Mouse (Mus musculus) erythroblast, adult 5-6 weeks (primary cell): ENCODE results near the gene Stk38. TPM values are rescaled to one million over a fixed set of nuclear protein-coding genes. Genes with fewer than 3 reads are reported as not detected.
"Not testable (repeated sequence)": the region's sequence is repeated elsewhere in the genome, so short reads cannot be mapped to it uniquely, and the experiment has no call there.

ENCODE experiments used
- ATAC-seq: replicated peaks from 2 replicates; pipeline ENCODE4 v1.8.0; 2016; ENCODE audit warnings: moderate number of reproducible peaks, mild to moderate bottlenecking, moderate TSS enrichment, inconsistent platforms; ENCODE audit not compliant: poor library complexity, low FRiP score, severe bottlenecking
- total RNA-seq, 2 experiments: library from RNA; stranded (forward) in 1 of 2; stranded (reverse) in 1 of 2; fragments of 150-400 nt in 1 of 2; fragments of 200-764, 138-1000 nt in 1 of 2; gene quantifications; 2 replicates each; pipeline versions ENCODE4 v1.2.3 to v1.2.4; 2015 to 2017; ENCODE audit warnings: low replicate concordance in 2 of 2

Stk38 gene
- total RNA-seq, 2 experiments from 2014 or later = 47.2 to 93.6 TPM

DNA sequence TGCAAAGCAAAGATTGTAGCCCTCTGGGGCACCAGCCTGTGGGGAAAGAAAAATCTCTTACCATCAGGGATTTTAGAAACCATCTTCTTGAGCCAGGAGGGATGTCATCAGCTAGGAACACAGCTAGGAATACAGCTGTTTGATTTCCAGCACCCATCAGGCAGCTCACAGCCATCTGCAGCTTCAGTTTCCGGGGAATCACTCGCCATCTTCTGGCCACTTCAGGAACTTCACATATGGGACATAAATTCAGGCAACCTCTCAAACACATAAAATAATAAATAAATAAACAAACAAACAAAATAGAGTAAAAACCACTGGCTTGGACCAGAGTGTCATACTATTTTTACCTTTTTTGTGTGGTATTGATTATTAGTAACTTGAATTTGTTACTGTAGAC is 7.8 kb upstream of the Stk38 start:
- ATAC-seq = peak; percentile 85

DNA sequence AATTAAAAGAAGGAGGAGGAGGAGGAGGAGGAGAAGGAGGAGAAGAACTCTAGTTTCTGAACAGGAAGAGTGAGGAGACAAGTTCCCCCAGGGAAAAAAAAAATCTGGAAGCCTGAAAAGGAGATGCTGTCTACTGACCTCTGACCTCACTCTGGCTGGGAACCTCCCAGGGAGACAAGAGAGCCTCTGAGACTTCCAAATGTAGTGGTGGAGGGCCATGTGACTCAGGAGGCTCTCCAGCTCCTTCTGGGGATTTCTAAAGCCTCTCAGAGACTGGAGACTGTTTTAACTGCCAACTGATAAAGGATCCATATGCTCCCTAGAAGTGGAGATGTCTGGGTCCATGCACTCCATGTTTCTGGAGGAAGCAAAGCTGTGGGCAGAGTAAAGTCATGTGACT is 6.4 kb upstream of the Stk38 start:
- no peak for ATAC-seq

DNA sequence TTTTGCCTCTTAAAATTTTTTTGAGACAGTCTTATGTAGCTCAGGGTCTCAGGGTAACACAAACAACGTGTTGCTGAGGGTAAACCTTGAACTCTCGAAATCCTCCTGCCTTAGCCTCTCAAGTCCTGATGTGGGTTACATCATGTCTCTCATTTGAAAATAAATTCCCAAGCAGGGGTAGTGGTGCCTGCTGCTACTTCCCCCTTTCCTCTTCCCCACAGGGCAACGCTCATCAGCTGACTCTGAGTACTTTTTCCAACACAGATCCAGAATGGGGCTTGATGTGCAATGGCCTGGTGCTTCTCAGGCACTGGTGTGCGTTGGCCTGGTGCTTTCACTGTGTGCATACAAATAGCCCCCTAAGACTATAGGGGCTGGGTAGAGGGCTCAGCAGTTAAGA is 1.4 kb upstream of the Stk38 start:
- ATAC-seq = no peak

DNA sequence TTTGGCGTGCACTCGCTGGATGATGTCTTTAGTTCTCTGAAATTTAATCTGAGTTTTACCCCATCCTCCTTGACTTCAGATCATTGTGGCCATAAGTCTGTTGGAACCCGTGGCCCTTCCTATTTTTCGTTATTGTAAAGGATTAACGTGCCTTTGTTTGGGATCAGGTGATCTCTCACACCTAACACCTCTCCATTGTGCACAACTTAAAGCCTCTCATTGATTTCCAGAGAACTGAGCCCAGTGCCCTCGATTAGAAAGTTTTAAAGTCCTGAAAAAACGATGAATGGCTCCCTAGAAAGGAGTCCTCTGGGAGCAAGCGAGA is 493 bp upstream of the Stk38 start:
- no peak for ATAC-seq

DNA sequence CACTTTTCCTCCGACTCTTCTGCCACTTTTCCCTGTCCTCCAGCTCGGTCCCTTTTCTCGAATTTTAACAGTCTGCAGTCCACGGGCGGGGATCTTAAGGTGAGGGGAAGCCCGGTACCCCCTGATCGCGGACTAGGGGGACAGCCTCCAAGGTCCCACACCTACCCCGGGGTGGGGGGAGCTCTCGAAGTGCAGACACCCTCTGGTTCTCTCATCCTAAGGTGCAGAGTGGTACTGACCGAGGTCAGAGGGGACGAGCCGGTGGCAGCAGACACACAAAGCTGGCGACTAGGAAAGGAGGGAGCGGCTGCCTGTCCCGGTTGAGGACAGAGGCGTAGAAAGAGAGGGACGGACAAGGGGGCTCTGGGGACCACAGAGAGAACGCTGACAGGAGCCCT is 553 bp downstream of the Stk38 start:
- peak; percentile 63 for ATAC-seq

DNA sequence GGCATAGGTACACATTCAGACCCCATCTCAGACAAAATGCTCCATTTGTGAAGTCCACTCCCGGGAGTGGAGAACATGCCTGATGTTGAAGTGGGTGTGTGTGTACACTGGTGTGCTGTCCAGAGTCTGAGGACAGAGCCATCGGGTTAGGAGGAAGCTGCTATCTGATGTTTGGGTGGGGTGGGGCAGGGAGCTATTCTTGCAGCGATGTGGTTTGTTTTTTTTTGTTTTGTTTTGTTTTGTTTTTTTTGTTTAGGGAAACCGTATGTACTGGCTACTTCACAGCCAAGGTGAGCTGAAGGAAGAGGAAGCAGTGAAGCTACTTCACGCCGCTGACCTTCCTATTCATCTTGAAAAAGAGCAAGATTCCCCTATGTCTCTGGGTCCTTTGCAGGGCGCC is 983 bp downstream of the Stk38 start:
- ATAC-seq = peak; percentile 56; the same call in 1 of the 2 replicates

DNA sequence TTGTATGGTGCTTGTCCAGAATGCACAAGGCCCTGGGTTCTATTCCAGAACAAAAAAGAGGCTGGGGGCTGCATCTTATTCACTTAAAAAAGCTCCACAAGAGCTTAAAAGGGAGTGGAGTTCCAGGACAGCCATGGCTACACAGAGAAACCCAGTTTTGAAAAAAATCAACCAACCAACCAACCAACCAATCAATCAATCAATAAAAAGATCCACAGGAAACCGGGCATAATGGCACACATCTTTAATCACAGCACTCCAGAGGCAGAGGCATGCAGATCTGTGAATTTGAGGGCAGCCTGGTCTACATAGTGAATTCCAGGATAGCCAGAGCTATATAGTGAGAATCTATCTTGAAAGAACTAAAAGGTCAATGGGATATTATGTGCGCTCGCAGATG is 2.8 kb downstream of the Stk38 start:
- ATAC-seq = no peak

DNA sequence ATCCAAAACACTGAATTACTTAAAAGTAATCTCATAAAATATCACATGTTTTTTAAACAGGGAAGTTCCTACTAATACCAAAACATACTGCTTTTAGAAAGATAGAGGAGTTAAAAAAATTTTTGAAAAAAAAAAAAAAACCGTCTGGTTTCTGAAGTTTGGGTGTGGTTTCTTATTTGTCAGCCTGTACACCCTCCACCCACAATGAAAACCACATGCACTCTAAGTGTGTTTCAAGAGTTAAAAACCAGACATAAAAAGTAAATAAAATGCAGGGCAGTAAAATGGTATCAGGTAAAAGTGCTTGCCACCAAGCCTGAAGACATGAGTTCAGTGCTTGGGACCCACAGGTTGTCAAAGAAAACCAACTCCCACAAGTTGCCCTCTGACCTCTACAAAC is 4.1 kb downstream of the Stk38 start:
- ATAC-seq = no peak

DNA sequence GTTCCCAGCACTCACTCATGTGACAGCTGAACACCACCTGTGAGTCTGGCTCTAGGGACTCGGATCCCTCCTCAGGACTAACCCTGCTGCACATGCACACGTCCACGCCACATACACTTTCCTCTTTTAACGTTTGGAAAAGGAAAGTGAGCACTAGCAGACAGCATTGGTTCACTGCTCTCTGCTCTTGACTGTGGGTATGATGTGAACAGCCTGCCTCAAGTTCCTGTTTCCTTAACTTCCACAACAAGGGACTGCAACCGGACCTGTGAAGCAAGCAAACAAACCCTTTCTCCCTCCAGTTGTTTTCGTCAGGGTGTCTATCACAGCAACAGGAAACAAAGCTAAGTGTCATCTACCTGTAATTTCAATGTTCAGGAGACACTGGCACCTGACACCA is 7.3 kb downstream of the Stk38 start:
- ATAC-seq = no peak

DNA sequence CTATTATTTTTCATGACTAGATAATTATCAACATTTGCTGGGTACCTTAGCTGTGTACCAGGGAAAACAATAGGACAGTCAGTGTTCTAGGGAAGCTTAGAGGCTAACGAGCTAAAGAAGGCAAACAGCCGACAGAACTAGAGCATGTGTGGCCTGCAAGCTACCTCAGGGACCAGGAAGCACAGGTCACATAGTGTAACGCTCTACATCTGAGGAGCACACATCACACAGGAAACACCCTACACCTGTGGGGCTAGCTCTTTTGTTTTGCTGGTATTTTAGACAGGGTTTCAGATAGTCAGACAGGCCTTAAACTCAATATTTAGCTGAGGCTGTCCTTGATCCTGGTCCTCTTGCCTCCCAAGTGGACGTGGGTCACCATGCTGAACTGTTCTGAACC is 13.2 kb downstream of the Stk38 start:
- ATAC-seq = no peak

DNA sequence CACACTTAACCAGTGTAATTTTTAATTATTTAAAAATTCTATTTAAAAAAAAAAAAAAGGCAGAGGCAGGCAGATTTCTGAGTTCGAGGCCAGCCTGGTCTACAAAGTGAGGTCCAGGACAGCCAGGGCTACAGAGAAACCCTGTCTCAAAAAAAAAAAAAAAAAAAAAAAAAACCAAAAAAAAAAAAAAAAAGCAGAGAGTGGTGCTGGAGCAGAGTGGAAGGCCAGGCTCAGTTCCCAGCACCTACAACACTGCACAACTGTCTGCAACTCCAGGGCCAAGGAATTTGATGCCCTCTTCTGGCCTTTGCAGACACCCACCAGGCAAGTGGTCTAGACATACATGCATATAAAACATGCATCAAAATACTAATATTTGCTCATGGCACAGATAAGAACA is 14.8 kb downstream of the Stk38 start:
- not testable (repeated sequence) for ATAC-seq

DNA sequence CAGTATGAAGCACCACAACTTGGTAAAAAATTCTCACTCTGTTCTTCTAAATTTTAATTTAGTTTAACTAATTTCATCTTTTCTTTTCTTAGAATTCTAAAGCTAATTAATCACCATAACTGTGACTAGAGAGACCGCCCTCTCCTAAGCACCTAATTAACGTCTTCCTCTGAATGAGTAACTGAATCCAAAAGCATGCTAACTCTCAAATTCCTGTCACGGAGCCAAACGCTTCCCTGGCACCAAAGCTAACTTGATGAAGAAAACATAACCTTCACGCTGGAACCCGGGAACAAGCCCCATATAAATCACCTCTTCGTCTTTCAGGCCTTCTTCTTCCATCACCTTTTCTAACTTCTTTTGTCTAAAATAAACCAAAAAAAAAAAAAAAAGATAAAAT is 15.7 kb downstream of the Stk38 start:
- no peak for ATAC-seq

DNA sequence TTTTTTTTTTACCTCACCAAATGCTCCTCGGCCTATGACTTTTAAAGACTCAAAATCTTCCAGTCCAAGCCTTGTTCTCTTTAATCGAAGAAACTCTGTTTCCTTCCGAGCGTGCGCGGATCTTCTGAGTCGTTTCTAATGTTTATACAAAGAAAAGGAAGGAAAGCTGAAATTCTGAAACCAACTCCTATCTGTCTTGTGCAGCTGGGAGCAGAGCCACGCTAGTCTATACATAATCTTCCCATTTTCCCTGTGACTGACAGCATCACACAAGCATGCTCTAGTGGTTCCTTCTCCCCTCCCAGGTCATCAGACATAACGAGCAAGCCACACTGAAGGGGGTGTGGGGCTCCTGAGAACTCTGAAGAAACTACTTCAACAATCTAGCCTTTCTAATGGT is 16.5 kb downstream of the Stk38 start:
- ATAC-seq = no peak

DNA sequence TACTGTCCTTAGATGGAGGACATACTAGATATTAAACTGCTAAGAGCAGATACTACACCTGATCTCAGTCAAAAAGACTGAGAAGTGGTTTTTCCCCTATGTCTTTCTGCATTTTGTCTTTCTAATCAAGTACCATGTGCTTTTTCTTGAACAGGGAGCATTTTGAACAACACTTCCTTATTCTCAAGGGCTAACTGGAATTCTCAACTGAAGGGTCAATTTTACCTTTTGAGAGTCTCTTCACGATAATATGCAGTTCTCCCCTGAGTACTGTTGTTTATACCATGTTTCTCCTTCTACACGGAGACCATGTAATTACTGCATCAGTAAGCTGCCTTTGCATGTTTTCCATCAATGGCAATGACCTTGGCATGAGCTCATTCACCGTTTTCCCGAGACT is 17.7 kb downstream of the Stk38 start:
- ATAC-seq = no peak

DNA sequence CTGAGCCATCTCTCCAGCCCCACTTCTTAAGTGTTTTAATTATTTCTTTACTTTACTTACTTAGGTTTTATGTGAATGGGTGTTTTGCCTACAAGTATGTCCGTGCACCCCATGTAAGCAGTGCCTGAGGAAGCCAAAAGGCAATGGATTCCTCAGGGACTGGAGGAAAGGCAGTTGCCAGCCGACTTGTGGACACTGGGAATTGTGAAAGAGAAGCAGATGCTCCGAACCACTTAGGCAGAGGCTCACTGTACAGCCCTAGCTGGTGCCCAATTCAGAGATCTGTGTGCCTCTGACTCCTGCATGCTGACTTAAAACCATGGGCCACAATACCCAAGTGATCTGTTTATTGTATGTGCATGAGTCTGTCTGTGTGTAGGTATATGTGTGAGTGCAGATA is 18.8 kb downstream of the Stk38 start:
- ATAC-seq = no peak

DNA sequence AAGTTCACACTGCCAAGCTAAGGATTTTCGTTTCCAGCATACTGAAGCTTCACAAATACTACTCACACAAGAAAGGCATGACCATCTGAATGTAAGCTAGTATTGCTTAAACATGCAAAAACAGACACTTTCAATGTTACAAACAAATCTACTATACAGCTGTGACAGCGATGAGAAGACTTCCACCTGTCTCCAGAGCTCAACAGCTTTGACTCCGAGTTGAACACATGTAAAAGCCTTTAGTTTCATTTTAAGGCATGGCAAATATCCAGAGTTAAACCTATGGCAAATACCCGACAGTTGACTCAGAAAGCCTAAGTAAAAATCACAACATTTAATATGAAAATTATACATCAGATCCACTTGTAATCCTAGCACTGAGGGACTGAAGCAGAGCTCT is 19.5 kb downstream of the Stk38 start:
- ATAC-seq = no peak

DNA sequence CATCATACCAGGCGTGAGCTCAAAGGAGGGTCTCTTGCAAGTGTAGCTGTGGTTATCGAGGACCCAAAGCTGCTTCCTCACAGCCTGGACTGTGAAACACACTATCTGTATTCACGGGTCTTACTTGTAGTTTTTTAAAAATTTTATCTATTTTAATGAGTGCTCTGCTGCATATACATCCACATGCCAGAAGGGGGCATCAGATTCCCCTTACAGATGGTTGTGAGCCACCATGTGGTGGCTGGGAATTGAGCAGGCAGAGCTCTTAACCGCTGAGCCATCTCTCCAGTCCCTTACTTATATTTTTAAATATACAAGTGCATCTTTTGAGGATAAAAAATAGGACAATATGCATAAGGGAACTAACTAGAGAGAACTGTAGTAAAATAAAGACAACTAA is 20.1 kb downstream of the Stk38 start:
- ATAC-seq = peak; percentile 73

DNA sequence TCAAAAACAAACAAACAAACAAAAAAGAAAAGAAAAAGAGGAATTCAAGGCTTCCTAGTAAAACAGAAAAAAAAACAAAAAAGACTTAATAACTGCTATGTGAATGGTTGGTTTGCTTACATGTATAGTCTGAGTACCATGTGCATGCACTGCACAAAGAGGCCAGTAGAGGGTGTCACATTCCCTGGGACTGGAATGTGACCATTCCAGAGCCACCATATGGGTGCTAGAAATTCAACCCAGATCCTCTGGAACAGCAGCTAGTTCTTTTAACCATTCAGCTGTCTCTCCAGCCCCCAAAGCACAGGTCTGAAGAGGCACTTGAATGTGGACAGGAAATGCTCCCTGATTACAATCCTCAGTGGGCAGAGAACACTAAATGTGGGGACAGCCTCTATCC is 21.0 kb downstream of the Stk38 start:
- ATAC-seq = peak; percentile 72; the same call in 1 of the 2 replicates

DNA sequence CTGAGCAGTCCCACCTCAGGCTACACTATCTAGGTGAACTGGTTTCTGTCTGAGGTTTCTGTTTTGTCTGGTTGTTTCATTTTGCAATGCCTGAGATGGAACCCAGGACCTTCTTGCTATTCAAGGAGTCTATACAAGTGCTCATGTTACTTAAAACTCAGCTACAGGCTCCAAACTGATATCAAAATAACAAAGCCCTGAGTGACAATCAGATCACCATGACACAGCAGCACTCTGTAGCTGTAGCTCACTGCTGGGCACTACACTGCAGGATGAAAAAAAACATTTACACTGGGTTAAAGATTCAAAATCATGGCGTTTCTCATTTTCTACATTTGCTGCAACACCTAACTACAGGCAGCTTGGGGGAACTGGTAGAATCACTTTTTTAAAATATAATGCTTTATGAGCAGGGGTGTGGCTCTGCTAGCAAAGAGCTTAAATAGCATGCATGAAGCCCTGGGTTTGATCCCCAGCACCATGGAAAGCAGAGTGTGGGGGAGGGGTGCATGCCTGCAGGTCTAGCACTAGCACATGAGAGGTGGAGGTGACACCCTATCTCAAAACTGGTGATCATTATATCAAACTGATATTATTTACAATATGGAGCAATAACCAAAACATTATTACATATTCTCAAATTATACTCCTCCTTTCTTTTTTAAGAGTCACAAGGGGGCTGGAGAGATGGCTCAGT is 22.9 kb downstream of the Stk38 start:
- ATAC-seq = no peak

DNA sequence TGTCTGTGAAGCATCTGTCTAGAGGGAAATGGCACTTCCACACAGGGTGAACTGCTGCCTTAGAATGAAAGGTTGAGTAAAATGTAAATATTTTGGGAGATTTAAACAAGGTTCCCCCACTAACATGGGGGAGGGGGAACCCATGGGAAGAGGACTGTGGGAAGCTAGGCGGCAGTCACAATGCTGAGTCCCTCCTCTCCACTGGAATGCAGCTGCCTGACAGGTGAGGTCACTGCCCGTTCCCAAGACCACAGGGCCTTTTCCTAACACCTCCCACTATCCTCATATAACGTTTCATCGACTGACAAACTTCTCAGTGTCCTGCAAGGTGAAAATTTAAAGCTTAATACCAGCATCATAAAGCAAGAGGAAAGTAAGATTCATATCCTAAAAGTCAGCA is 25.2 kb downstream of the Stk38 start:
- no peak for ATAC-seq

DNA sequence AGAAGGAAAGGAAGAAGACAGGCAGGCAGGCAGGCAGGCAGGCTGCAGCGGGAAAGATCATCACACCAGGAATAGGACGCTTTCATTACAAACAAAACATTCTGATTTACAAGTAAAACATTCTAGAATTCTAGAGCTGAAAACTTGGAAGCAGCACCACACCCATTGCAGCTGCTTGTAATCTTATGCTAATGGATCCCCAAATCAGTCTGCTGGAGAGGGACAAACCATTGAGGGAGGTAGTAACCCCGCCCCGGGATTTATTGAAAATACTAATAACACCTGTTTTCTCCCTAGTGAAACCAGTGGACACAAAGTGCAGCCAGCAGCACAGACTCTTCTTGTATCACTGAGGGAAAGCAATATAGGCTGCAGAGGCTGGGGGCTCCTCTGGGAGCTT is 26.7 kb downstream of the Stk38 start:
- no peak for ATAC-seq

DNA sequence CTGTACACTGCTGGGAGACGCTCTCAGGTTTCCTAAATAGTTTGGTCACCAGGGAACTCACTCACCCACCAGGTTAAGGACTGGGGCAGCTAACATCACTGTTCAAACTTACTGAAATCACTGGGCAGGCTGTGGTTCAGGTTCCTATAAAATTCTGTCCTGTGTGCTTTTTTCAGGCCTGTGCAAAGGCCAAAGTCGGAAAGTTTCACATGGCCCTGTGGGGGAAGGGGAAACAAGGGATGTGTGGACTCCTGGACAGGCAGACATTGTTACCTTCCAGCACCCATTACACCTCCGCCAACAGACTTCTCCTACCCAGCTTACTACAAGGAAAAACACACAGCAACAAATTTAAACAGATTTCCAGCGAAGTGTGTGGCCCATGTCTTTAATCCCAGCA is 28.7 kb downstream of the Stk38 start:
- ATAC-seq = no peak

DNA sequence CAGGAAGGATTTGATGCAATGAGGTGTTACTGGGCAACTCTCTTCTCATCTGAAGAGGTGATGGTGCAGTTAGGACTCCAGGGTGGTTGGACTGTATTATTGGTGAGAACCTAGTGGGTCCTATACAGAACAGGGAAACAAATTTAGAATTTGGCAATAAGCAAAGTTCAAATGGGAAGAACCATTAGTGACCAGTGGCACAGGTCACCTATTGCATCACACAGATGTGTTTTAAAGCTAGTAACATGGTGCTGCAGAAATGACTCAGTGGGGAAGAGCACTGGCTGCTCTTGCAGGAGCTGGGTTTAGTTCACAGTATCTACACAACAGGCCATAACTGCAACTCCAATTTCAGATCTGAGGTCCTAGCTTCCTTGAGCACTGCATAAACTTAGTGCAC is 37.7 kb downstream of the Stk38 start:
- no peak for ATAC-seq
